Mouse (Mus musculus): Measurements from ENCODE around the gene Cbx5. TPM values are rescaled to one million over a fixed set of nuclear protein-coding genes. Genes with fewer than 3 reads are reported as not detected.

Cbx5 gene
- polyA plus RNA-seq, 1 experiment from 2014 or later, result 91.8 TPM

- Histone ChIP-seq H3K4me1 (ENCODE audit: control insufficient read depth, insufficient read depth, low read length) (0 out of 2 replicates have a peak, but pooled peaks cover 5% of the 10 kb centered on the region), H3K9me3 (replicated peaks; ENCODE audit: control insufficient read depth, low read length) (no peaks in the 10 kb centered on the region), H3K27ac (ENCODE audit: low read length) (no peak overlapping the region), H3K4me3 (replicated peaks; ENCODE audit: low read length) (peak overlapping the region; percentile 51; the same call in 1 of the 2 replicates), H3K9ac (ENCODE audit: low read length) (peak overlapping the region; percentile 74; the same call in 1 of the 2 replicates), H3K4me2 (ENCODE audit: low read depth, low read length) (peak overlapping the region; percentile 90; the same call in 1 of the 2 replicates), H3K27me3 (ENCODE audit: control insufficient read depth, insufficient read depth, low read length) (peaks cover 23% of the 10 kb centered on the region), H3K36me3 (ENCODE audit: control insufficient read depth, insufficient read depth, low read length) (no peaks in the 10 kb centered on the region)
- no peak for ATAC-seq (ENCODE audit: insufficient read depth, low FRiP score)
- 38% methylated on average over 3 of the region's 3 CpGs for WGBS
Observed at GRCm38 (mm10) chr15:103147422-103147690, 92.3 kb downstream of the Cbx5 start.

GRCm38 (mm10) chr15:103146627-103147421, 92.8 kb downstream of the Cbx5 start:
- H3K36me3 ChIP-seq (ENCODE audit: control insufficient read depth, insufficient read depth, low read length), result no peaks in the 10 kb centered on the region
- peak overlapping the region; percentile 90 for H3K4me2 ChIP-seq (ENCODE audit: low read depth, low read length)
- peak; percentile 45; the same call in 1 of the 2 replicates for ATAC-seq (ENCODE audit: insufficient read depth, low FRiP score)
- WGBS, result under 1% methylated on average over 57 of the region's 57 CpGs
- 0 out of 2 replicates have a peak, but pooled peaks cover 5% of the 10 kb centered on the region for H3K4me1 ChIP-seq (ENCODE audit: control insufficient read depth, insufficient read depth, low read length)
- no peaks in the 10 kb centered on the region for H3K9me3 ChIP-seq (replicated peaks; ENCODE audit: control insufficient read depth, low read length)
- H3K27ac ChIP-seq (ENCODE audit: low read length), result no peak overlapping the region
- H3K4me3 ChIP-seq (replicated peaks; ENCODE audit: low read length), result peak overlapping the region; percentile 51
- H3K27me3 ChIP-seq (ENCODE audit: control insufficient read depth, insufficient read depth, low read length), result peaks cover 23% of the 10 kb centered on the region
- peak overlapping the region; percentile 74 for H3K9ac ChIP-seq (ENCODE audit: low read length)

- WGBS, result 83% methylated on average over 11 of the region's 11 CpGs
- Histone ChIP-seq H3K9ac (ENCODE audit: low read length) (no peak overlapping the region), H3K27me3 (ENCODE audit: control insufficient read depth, insufficient read depth, low read length) (peaks cover 23% of the 10 kb centered on the region), H3K4me3 (replicated peaks; ENCODE audit: low read length) (no peak overlapping the region), H3K27ac (ENCODE audit: low read length) (no peak overlapping the region), H3K9me3 (replicated peaks; ENCODE audit: control insufficient read depth, low read length) (no peaks in the 10 kb centered on the region), H3K36me3 (ENCODE audit: control insufficient read depth, insufficient read depth, low read length) (no peaks in the 10 kb centered on the region), H3K4me1 (ENCODE audit: control insufficient read depth, insufficient read depth, low read length) (0 out of 2 replicates have a peak, but pooled peaks cover 5% of the 10 kb centered on the region), H3K4me2 (ENCODE audit: low read depth, low read length) (no peak overlapping the region)
- ATAC-seq (ENCODE audit: insufficient read depth, low FRiP score), result no peak
Observed at GRCm38 (mm10) chr15:103145635-103146299, 93.8 kb downstream of the Cbx5 start.

- H3K4me1 ChIP-seq (ENCODE audit: control insufficient read depth, insufficient read depth, low read length), result 0 out of 2 replicates have a peak, but pooled peaks cover 5% of the 10 kb centered on the region
- no peaks in the 10 kb centered on the region for H3K36me3 ChIP-seq (ENCODE audit: control insufficient read depth, insufficient read depth, low read length)
- peak; percentile 42; the same call in 1 of the 2 replicates for ATAC-seq (ENCODE audit: insufficient read depth, low FRiP score)
- WGBS, result 37% methylated on average over 3 of the region's 3 CpGs
- no peak overlapping the region for H3K27ac ChIP-seq (ENCODE audit: low read length)
- H3K27me3 ChIP-seq (ENCODE audit: control insufficient read depth, insufficient read depth, low read length), result peaks cover 23% of the 10 kb centered on the region
- no peak overlapping the region for H3K4me3 ChIP-seq (replicated peaks; ENCODE audit: low read length)
- no peaks in the 10 kb centered on the region for H3K9me3 ChIP-seq (replicated peaks; ENCODE audit: control insufficient read depth, low read length)
- H3K4me2 ChIP-seq (ENCODE audit: low read depth, low read length), result no peak overlapping the region
- no peak overlapping the region for H3K9ac ChIP-seq (ENCODE audit: low read length)
Observed at GRCm38 (mm10) chr15:103144176-103144575, 95.4 kb downstream of the Cbx5 start.

MicroRNAs within 50 kb of the gene (microRNA counts, 519-probe panel; counts per million panel counts)
- microRNA mmu-miR-148b, result 3,201 counts per million, percentile 74 among the panel's probes with 10 or more counts

Small RNAs within 50 kb of the gene (microRNA-seq; reads per million reads assigned to microRNA genes)
- 192 reads per million, percentile 62 among the genes with 10 or more reads in this experiment for gene Mir148b

Other genes starting within 250 kb of the Cbx5 start
- gene Hoxc8, start 249.2 kb downstream of the Cbx5 start, polyA plus RNA-seq (2015; fragmentation: Nextera tagmentation; extraction: Ambion mirVana), result 2.0 and 2.5 TPM in 2 replicates
- gene Hoxc6, start 241.6 kb downstream of the Cbx5 start, polyA plus RNA-seq (2015; fragmentation: Nextera tagmentation; extraction: Ambion mirVana), result 3.3 and 3.8 TPM in 2 replicates
- 19.0 and 20.0 TPM in 2 replicates for gene Hoxc4, start 220.9 kb downstream of the Cbx5 start, polyA plus RNA-seq (2015; fragmentation: Nextera tagmentation; extraction: Ambion mirVana)
- gene Smug1, start 72.7 kb downstream of the Cbx5 start, polyA plus RNA-seq (2015; fragmentation: Nextera tagmentation; extraction: Ambion mirVana), result 20.1 and 21.1 TPM in 2 replicates
- 525 and 529 TPM in 2 replicates for gene Hnrnpa1, start 616 bp upstream of the Cbx5 start, polyA plus RNA-seq (2015; fragmentation: Nextera tagmentation; extraction: Ambion mirVana)
- 8.7 and 11.1 TPM in 2 replicates for gene Nfe2, start 18.6 kb upstream of the Cbx5 start, polyA plus RNA-seq (2015; fragmentation: Nextera tagmentation; extraction: Ambion mirVana)
- gene Copz1, start 32.9 kb upstream of the Cbx5 start, polyA plus RNA-seq (2015; fragmentation: Nextera tagmentation; extraction: Ambion mirVana), result 265 and 272 TPM in 2 replicates
- 0.15 and 0.59 TPM in 2 replicates for gene Gpr84, start 70.8 kb upstream of the Cbx5 start, polyA plus RNA-seq (2015; fragmentation: Nextera tagmentation; extraction: Ambion mirVana)
- gene Zfp385a, start 100.3 kb upstream of the Cbx5 start, polyA plus RNA-seq (2015; fragmentation: Nextera tagmentation; extraction: Ambion mirVana), result 6.9 and 7.0 TPM in 2 replicates
- gene Itga5, start 126.9 kb upstream of the Cbx5 start, polyA plus RNA-seq (2015; fragmentation: Nextera tagmentation; extraction: Ambion mirVana), result 58.9 and 59.0 TPM in 2 replicates
- gene Gtsf1, start 190.7 kb upstream of the Cbx5 start, polyA plus RNA-seq (2015; fragmentation: Nextera tagmentation; extraction: Ambion mirVana), result not detected in 2 replicates
- gene Gtsf2, start 208.7 kb upstream of the Cbx5 start, polyA plus RNA-seq (2015; fragmentation: Nextera tagmentation; extraction: Ambion mirVana), result not detected in 2 replicates
- 4.5 and 4.6 TPM in 2 replicates for gene Nckap1l, start 214.0 kb upstream of the Cbx5 start, polyA plus RNA-seq (2015; fragmentation: Nextera tagmentation; extraction: Ambion mirVana)